Mouse (Mus musculus): ENCODE measurements at regions not wholly inside any gene's neighbourhood (a gene's known extent, or its start where the extent isn't known, plus 50 kb on each side); places are given as distances from the start of the nearest gene placed in this dataset.

DNA sequence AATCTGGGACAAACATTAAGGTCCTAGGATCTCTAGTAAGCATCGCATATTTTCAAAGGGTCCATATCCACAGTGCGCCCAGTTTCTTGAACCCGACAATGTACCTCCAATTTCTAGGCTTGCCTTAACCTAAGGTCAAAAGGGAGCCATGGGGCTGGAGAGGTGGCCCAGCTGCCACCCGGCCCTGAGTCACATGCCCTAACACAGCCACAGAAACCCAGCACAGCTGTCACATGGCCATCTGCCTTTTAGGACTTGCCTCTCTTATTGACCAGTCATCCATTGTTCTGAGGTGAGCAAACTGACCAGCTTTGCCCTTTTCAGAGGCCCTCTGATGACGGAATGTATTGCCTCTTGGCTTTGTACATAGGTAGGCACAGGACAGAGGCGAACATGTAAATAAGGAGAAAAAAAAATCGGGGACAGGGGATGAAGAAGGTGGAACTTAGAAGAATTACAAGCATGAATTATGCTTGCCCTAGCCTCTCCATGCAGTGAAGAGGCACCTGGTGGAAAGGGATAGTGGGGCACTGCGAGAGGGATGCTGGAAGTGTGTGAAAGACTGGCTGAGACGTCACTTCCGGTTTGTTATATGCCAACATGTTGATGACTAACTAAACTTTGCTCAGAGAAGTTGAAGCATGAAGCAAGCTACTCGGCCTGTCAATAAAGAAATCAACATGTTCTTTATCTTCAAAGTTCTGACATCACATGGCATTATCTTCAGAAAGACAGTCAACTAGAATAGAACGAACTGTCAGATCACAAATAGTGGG lies 84.3 kb upstream of the Nap1l1 start:
- whole genome bisulfite sequencing, result 70% methylated on average over 12 of the region's 12 CpGs

GRCm38 (mm10) chr10:111389890-111390289 lies 83.1 kb upstream of the Nap1l1 start:
- peak; percentile 77 for DNase-seq (ENCODE audit: low spot score)
- ATAC-seq (ENCODE audit: low FRiP score, low TSS enrichment), result peak; percentile 79
- 30% methylated on average over 9 of the region's 9 CpGs for WGBS
- no peaks in the 10 kb centered on the region for H3K4me1 ChIP-seq (replicated peaks; ENCODE audit: control insufficient read depth, insufficient read depth)
- H3K27ac ChIP-seq (replicated peaks), result no peak overlapping the region
- TF ChIP-seq CTCF (IDR thresholded peaks at IDR 0.05; ENCODE audit: low read depth) (no peak), EP300 (optimal IDR thresholded peaks at IDR 0.05) (no peak)
- no peaks in the 10 kb centered on the region for H3K9me3 ChIP-seq (ENCODE audit: control insufficient read depth, low read length)
- H3K4me2 ChIP-seq (replicated peaks; ENCODE audit: low read depth), result peak overlapping the region; percentile 31
- H3K9ac ChIP-seq (ENCODE audit: low read length), result no peak overlapping the region
- no peaks in the 10 kb centered on the region for H3K27me3 ChIP-seq (ENCODE audit: control insufficient read depth, insufficient read depth, low read length)
- H3K36me3 ChIP-seq (ENCODE audit: control insufficient read depth, insufficient read depth, low read length), result no peaks in the 10 kb centered on the region
- no peak overlapping the region for H3K4me3 ChIP-seq (ENCODE audit: low read depth, low read length)

More for the DNA sequence above, 84.3 kb upstream of the Nap1l1 start:
- H3K9ac ChIP-seq (ENCODE audit: low read length), result no peak overlapping the region
- TF ChIP-seq EP300 (optimal IDR thresholded peaks at IDR 0.05) (no peak), CTCF (IDR thresholded peaks at IDR 0.05; ENCODE audit: low read depth) (no peak)
- H3K9me3 ChIP-seq (ENCODE audit: control insufficient read depth, low read length), result no peaks in the 10 kb centered on the region
- no peaks in the 10 kb centered on the region for H3K27me3 ChIP-seq (ENCODE audit: control insufficient read depth, insufficient read depth, low read length)
- no peaks in the 10 kb centered on the region for H3K4me1 ChIP-seq (replicated peaks; ENCODE audit: control insufficient read depth, insufficient read depth)
- ATAC-seq (ENCODE audit: low FRiP score, low TSS enrichment) (no peak), DNase-seq (ENCODE audit: low spot score) (no peak)
- no peak overlapping the region for H3K4me3 ChIP-seq (ENCODE audit: low read depth, low read length)
- H3K27ac ChIP-seq (replicated peaks), result no peak overlapping the region
- H3K4me2 ChIP-seq (replicated peaks; ENCODE audit: low read depth), result no peak overlapping the region
- no peaks in the 10 kb centered on the region for H3K36me3 ChIP-seq (ENCODE audit: control insufficient read depth, insufficient read depth, low read length)

DNA sequence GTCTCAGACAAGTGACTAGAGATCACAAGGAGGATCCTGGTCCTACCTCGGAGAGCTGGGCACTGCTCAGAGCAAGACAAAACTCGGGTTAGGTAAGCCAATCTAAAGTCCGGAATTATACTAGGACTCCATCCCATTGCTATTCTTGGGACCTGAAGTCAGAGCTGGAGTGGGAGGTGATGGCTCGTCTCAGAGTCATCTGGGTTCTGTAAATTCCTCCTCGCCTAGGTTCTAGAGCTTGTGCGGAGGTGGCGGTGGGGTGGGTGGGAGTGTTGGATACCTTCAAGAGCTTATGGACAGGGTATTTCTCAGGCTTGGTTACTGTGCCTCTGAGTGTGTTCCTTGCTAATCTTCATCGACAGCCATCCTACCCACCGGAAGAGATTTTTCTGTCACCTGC lies 78.6 kb upstream of the Nap1l1 start:
- Histone ChIP-seq H3K36me3 (ENCODE audit: control insufficient read depth, insufficient read depth, low read length) (no peaks in the 10 kb centered on the region), H3K4me2 (replicated peaks; ENCODE audit: low read depth) (no peak overlapping the region), H3K4me1 (replicated peaks; ENCODE audit: control insufficient read depth, insufficient read depth) (no peaks in the 10 kb centered on the region), H3K9ac (ENCODE audit: low read length) (no peak overlapping the region), H3K9me3 (ENCODE audit: control insufficient read depth, low read length) (no peaks in the 10 kb centered on the region), H3K27ac (replicated peaks) (no peak overlapping the region), H3K4me3 (ENCODE audit: low read depth, low read length) (no peak overlapping the region), H3K27me3 (ENCODE audit: control insufficient read depth, insufficient read depth, low read length) (no peaks in the 10 kb centered on the region)
- DNase-seq (ENCODE audit: low spot score) (no peak), ATAC-seq (ENCODE audit: low FRiP score, low TSS enrichment) (no peak)
- 95% methylated on average over 9 of the region's 9 CpGs for WGBS
- TF ChIP-seq CTCF (IDR thresholded peaks at IDR 0.05; ENCODE audit: low read depth), result no peak
- no peak for TF ChIP-seq EP300 (optimal IDR thresholded peaks at IDR 0.05)

GRCm38 (mm10) chr10:111405071-111405470 lies 68.0 kb upstream of the Nap1l1 start:
- WGBS, result 76% methylated on average over 6 of the region's 6 CpGs
- TF ChIP-seq CTCF (IDR thresholded peaks at IDR 0.05; ENCODE audit: low read depth) (no peak), EP300 (optimal IDR thresholded peaks at IDR 0.05) (no peak)
- Histone ChIP-seq H3K4me1 (replicated peaks; ENCODE audit: control insufficient read depth, insufficient read depth) (no peaks in the 10 kb centered on the region), H3K4me2 (replicated peaks; ENCODE audit: low read depth) (no peak overlapping the region), H3K4me3 (ENCODE audit: low read depth, low read length) (no peak overlapping the region), H3K27me3 (ENCODE audit: control insufficient read depth, insufficient read depth, low read length) (no peaks in the 10 kb centered on the region), H3K9ac (ENCODE audit: low read length) (no peak overlapping the region), H3K9me3 (ENCODE audit: control insufficient read depth, low read length) (no peaks in the 10 kb centered on the region), H3K27ac (replicated peaks) (no peak overlapping the region), H3K36me3 (ENCODE audit: control insufficient read depth, insufficient read depth, low read length) (no peaks in the 10 kb centered on the region)
- DNase-seq (ENCODE audit: low spot score), result no peak
- no peak for ATAC-seq (ENCODE audit: low FRiP score, low TSS enrichment)

GRCm38 (mm10) chr10:111408887-111409286 lies 64.1 kb upstream of the Nap1l1 start:
- H3K27me3 ChIP-seq (ENCODE audit: control insufficient read depth, insufficient read depth, low read length), result no peaks in the 10 kb centered on the region
- no peak overlapping the region for H3K4me3 ChIP-seq (ENCODE audit: low read depth, low read length)
- H3K4me1 ChIP-seq (replicated peaks; ENCODE audit: control insufficient read depth, insufficient read depth), result no peaks in the 10 kb centered on the region
- H3K27ac ChIP-seq (replicated peaks), result no peak overlapping the region
- H3K9me3 ChIP-seq (ENCODE audit: control insufficient read depth, low read length), result no peaks in the 10 kb centered on the region
- no peak overlapping the region for H3K9ac ChIP-seq (ENCODE audit: low read length)
- 74% methylated on average over 3 of the region's 3 CpGs for WGBS
- H3K36me3 ChIP-seq (ENCODE audit: control insufficient read depth, insufficient read depth, low read length), result no peaks in the 10 kb centered on the region
- TF ChIP-seq CTCF (IDR thresholded peaks at IDR 0.05; ENCODE audit: low read depth), result no peak
- TF ChIP-seq EP300 (optimal IDR thresholded peaks at IDR 0.05), result no peak
- no peak overlapping the region for H3K4me2 ChIP-seq (replicated peaks; ENCODE audit: low read depth)
- ATAC-seq (ENCODE audit: low FRiP score, low TSS enrichment) (no peak), DNase-seq (ENCODE audit: low spot score) (no peak)

DNA sequence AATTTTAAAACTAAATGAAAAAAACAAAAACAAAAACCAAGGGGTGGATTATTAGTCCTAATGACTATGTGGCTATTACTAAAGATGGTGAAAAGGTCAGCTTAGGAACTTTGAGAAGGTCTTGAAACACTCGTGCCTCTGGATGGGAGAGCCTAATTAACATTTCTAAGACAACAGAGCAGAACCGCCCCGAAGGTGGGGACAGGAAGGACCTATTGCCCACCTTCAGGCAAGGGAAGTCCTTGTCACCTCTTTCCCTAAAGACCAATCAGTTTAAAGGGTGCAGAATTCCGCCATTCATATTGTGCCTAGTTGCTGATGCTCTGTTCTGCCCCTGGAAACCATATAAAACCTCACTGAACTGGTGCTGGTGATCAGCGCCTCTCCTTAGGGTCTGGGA lies 63.5 kb upstream of the Nap1l1 start:
- Histone ChIP-seq H3K36me3 (ENCODE audit: control insufficient read depth, insufficient read depth, low read length) (no peaks in the 10 kb centered on the region), H3K9ac (ENCODE audit: low read length) (no peak overlapping the region), H3K27me3 (ENCODE audit: control insufficient read depth, insufficient read depth, low read length) (no peaks in the 10 kb centered on the region), H3K4me3 (ENCODE audit: low read depth, low read length) (no peak overlapping the region), H3K4me2 (replicated peaks; ENCODE audit: low read depth) (no peak overlapping the region), H3K4me1 (replicated peaks; ENCODE audit: control insufficient read depth, insufficient read depth) (no peaks in the 10 kb centered on the region), H3K27ac (replicated peaks) (no peak overlapping the region), H3K9me3 (ENCODE audit: control insufficient read depth, low read length) (no peaks in the 10 kb centered on the region)
- TF ChIP-seq EP300 (optimal IDR thresholded peaks at IDR 0.05) (no peak), CTCF (IDR thresholded peaks at IDR 0.05; ENCODE audit: low read depth) (no peak)
- 79% methylated on average over 5 of the region's 5 CpGs for WGBS
- ATAC-seq (ENCODE audit: low FRiP score, low TSS enrichment), result no peak
- DNase-seq (ENCODE audit: low spot score), result no peak
